Mouse (Mus musculus): ENCODE measurements at regions not wholly inside any gene's neighbourhood (a gene's known extent, or its start where the extent isn't known, plus 50 kb on each side); places are given as distances from the start of the nearest gene placed in this dataset.
A peak's percentile ranks its signal among the peaks of the same experiment; 100 is the strongest.
"Not testable (repeated sequence)": the region's sequence is repeated elsewhere in the genome, so short reads cannot be mapped to it uniquely, and the experiment has no call there.

DNA sequence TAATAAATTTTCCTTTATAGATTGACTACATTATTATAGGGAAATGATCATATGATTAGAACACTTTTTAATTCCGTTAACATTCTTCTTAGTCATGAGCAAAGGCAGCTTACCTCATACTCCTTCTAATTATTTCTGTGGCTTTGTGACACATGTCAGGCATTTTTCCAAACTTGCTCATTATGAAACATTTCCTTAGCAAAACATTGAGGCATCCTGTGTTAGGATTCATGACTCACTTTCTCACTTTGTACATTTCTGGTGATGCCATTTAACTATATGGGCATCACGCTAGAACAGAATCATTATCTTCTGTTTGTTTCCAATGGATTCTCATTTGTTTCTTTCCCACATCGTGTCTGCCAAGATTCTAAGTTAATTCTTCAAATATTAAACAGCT, 621.3 kb downstream of the Tecrl start:
- no peak for DNase-seq (ENCODE audit: low spot score in 2 of 2)

DNA sequence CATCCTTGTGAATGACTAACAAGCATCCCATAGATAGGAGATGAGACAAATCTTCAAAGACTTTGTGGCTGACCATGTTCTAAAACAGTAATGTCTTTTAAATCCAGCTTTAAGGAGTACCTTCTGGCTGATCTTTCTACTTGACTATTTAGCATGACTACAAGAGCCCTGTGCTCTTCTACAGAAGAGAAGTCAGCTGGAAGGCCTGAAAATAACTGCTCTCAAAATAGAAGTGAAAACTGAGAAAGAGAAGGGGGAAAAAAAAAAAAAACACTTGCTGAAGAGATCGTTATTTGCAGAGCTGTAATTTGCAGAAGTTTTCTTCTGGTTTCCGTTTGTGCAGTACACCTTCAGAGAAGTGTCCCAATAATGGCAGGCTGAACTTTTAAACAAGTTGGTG, 626.8 kb downstream of the Tecrl start:
- DNase-seq (ENCODE audit: low spot score in 2 of 2): no peak

DNA sequence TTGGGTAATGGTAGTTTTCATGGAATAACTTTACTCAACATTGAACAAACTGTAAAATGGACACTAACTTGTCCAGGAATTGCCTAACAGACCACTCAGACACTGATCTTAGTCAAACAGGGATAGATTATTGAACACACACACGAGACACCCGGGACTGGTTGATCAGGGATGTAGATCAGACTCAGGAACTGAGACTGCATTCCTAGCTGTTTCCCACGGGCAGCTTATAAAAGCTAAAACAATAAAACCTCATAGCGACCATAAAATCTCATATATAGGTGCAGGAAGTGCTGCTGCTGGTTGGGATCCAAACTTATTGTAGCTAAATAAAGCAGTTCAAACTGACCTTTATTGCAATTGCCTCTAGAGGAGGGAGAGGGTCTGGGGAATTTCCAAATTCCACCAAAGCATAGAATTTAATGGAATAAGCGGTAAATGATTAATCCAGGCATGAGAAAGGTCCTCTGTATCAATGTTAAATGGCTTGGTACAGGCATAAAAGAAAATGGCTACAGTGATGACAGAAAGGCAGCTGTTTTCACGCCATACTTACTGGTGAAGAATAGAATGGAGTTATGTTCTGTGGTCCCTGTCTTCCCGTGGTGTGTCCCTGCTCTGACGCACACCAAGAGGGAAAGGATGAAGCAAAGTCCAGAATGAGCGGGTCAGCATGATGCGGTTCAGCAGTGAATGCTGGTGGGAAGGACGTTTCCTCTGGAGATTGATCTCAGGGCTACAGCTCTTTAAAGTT, 627.6 kb downstream of the Tecrl start:
- DNase-seq (ENCODE audit: low spot score in 2 of 2): no peak

DNA sequence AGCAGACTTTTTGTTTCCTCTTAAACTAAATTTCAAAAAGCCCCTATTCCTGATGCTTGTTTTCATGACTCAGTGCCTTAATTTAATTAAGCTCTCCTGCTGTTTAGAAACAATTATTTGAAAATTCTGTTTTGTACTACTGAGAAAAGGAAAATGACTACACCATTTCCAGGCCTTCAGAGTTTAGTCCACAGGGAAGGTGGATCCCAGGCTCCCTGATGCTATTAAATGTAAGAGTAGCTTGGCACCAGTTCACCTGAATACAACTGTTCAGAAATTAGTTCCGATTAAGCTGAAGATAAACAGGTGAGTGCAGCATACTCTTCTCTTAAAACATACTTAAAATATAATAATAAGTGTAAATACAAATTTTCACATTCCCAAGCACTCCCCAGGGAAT, 639.3 kb downstream of the Tecrl start:
- DNase-seq (ENCODE audit: low spot score in 2 of 2): no peak

DNA sequence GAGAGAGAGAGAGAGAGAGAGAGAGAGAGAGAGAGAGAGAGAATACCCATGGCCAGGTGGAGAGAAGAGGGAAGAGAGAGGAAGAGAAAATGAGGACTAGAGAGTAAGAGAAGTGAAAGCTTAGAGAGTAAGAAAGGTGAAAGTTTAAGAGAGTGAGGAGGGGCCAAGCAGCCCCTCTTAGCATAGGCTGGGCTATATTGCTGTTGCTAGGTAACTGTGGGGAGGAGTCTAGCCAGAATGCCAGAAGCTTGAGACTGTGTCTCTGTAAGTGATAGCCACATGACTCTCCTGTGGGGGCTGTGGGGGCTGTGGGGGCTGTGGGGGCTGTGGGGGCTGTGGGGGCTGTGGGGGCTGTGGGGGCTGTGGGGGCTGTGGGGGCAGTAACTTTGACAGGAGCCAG, 655.3 kb downstream of the Tecrl start:
- not testable (repeated sequence) for DNase-seq (ENCODE audit: low spot score in 2 of 2)

DNA sequence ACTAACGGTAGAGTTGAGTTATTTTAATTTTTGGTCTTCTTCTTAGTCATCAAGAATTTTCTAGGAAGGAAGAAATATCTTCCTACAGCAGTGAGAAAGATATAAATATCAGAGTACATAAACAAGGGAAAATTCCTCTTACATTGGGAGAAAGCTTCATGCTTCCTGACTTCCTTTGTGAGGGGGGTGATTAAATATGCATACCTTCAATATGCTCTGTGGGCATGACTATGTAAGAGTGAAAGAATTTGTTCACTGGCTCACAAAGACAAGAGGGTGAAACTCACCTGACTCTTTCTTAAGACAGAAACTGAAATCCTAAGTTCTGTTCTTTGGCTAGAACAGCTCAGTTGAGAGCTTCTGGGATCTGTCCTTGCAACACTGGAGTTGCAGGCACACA, 656.1 kb downstream of the Tecrl start:
- no peak for DNase-seq (ENCODE audit: low spot score in 2 of 2)

DNA sequence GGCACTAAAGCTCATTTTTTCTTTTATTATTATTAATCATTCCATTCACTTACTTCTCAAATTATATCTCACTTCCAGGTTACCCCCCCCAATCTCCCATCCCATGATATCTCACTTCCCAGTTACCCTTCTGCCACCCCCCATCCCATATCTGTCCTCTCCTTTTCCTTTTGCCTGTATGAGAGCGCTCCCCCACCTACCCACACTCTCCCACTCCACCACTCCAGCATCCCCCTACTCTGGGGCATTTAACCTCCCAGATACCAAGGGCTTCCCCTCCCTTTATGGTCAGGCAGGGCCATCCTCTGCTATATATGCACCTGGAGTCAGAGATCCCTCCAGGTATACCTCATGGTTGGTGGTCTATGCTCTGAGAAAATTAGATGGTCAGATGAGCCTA, 671.6 kb downstream of the Tecrl start:
- DNase-seq (ENCODE audit: low spot score in 2 of 2): no peak

DNA sequence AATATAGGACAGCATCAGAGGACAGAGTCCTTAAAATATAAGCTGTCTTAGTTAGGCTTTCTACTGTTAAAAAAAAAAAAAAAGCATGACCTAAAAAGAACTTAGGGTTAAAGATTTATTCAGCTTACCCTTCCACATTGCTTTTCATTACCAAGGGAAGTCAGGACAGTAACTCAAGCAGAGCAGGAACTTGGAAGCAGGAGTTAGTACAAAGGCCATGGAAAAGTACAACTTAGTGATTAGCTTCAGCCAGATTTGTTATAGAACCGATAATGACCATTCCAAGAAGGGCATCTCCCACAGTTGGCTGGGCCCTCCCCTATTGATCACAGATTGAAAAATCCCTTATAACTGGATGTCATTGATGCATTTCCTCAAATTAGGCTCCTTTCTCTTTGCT, 690.9 kb downstream of the Tecrl start:
- DNase-seq (ENCODE audit: low spot score in 2 of 2): peak in 1 of 2 experiments; percentile 5

DNA sequence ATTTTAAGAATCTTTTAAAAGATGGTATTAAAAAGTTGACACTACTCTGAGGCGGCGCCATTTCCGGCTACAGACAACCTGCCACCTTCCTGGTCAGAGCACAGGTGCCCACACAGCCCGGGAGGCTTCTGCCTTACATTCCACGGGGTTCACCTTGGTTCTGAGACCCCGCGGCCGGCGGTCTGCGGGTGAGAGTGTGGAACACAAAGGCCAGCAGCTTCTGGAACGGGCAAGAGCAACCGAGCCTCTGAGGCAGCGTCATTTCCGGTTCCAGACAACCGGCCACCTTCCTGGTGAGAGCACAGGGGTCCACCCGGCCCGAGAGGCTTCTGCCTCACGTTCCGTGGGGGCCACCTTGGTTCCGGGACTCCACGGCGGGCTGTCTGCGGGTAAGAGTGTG, 701.4 kb downstream of the Tecrl start:
- DNase-seq (ENCODE audit: low spot score in 2 of 2): not testable (repeated sequence)

DNA sequence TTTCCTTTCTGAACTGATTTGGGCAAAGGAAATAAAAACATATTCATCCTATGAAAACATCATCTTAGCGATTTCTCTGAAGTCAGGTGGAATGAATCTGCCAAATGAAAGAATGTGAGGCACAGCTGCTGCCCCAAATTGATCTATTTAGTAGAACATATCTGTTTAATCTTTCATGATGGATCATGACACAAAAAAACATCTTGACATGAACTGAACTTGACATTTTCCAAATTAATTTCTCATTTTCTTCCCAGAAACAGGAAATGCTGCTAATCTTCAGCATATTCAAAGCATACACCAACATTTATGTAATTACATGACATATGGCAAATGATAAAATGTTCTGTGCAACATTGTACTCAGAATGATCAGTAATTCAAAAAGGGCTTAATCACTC, 734.9 kb downstream of the Tecrl start:
- peak in 1 of 2 experiments; percentile 12 for DNase-seq (ENCODE audit: low spot score in 2 of 2)

Measured in layer of hippocampus, postnatal 14 days (tissue).